Mouse (Mus musculus) natural killer cell, adult 2 months (primary cell): ENCODE measurements around the gene Gltp.

Experiments
- DNase-seq, 2 experiments: peaks; one replicate each; pipeline ENCODE4 v3.0.0; 2022; ENCODE audit warnings: low spot score in 2 of 2

Gltp gene

DNA sequence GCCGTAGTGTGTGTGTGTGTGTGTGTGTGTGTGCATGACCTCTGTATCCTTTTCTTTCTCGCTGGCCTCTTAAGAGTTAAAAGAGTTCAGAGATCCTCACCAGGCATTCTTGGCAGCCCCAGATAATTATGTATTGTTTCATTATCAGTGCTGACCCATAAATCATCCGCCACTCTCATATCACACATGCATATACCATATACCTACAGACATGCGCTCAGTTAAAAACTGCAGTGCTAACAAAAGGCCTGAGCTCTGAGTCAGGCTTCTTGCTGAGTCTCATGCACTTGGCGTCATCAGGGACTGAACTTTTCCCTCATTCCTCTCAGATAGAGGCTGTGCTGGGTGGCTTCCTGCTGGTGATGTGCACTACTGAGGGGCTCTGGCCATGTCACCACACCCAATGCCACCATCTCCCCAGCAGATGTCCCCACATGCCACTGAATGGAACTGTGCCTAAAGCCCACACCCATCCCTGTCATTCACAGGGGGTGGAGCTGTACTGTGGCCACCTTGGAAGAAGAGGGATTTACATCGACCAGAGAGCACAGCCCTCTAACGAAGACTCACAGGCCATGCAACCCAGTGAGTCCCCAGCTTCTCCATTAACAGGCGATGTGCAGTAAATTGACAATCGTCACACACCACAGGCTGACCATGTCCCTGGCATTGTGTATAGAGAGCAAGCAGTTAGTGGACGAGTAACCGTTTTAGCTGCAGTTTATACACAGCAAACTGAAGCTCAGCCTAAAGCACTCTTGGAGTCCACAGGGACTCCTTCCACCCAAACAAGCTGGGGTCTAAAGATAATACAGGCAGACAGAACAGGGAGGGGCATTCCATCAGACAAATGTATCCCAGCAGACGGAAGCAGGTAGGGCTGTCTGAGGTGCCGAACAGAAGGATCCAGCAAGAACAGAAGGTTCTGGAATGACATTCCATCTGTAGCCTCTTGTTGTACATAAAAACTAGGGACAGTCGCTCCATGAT is 11.9 kb upstream of the Gltp start:
- no peak for DNase-seq

DNA sequence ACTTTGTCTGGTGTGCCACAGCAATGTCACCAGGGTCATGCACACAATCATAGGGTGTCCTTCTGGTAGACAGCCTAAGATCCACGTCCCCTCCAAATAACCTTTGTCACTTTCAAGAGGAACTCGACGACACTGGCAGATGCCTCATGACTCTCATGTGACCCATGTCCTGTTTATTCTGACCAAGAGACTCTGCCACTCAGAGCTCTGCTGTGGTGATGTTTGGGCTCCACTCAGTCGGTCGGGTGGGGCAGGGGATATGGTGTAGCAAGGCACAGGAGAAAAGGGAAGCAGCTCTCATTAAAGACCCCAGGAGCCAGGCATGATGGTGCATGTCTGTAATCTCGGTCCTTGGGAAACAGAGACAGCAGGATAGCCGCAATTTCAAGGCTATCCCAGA is 8.2 kb upstream of the Gltp start:
- DNase-seq: peak; percentile 37 to 43

DNA sequence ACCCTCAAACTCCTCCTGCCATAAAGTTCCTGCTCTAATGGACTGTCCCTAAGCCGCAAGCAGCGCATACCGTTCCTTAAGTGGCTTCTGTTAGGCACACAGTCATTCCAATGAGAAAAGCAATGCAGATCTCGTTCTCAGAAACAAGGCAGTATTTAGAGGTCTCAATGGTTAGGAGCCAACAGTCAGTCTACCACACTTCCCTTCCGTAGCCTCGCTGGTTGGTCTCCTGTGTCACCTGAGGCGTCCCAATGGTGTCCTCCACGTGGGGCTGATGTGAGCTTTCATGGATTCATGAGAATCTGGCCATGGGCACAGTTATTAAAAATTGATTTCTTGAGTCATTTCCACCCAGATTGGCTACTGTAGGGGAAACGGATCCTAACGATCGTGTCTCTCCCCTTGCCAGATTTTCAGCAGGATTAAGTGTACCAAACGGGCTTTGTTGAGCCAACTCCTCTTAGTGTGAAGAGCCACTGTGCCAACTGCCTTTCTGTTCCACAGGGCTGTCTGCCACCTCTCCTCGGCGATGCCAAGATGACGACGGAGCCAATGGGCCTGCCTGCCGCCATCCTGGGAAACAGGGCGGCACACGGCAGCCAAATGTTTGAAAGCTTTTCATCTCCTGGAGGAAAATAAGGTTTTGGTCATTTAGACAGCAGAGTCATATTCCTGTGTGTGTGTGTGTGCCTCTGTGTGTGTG is 7.4 kb upstream of the Gltp start:
- no peak for DNase-seq

DNA sequence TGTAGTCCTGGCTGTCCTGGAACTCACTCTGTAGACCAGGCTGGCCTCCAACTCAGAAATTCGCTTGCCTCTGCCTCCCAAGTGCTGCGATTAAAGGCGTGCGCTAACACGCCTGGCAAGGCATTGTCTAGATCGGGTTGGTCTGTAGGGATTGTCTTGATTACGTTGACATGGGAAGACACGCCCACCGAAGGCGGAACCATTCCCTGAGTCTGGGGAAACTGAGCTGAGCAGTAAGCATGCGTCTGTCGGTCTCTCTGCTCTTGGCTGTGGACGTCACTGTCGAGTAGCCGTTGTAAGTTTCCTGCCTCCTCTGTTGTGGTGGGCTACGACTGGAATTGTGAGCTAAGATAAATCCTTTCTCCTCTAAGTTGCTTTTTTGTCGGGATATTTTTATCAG is 6.2 kb upstream of the Gltp start:
- DNase-seq: no peak

DNA sequence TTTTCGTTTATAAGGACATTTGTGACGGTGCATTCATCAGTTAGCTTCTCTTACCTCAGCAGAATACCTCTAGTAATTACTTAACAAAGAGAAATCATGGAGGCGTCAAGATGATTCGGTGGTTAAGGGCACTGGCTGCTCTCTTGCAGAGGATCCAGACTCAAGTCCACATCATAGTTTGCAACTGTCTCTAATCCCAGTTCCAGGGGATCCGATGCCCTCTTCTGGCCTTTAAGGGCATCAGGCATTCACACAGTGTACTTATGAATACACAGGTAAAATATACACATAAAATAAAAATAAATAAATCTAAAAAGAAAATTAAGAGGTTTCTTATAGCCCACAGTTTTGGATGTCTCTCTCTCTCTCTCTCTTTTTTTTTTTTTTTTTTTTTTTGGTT is 5.0 kb upstream of the Gltp start:
- no peak for DNase-seq

DNA sequence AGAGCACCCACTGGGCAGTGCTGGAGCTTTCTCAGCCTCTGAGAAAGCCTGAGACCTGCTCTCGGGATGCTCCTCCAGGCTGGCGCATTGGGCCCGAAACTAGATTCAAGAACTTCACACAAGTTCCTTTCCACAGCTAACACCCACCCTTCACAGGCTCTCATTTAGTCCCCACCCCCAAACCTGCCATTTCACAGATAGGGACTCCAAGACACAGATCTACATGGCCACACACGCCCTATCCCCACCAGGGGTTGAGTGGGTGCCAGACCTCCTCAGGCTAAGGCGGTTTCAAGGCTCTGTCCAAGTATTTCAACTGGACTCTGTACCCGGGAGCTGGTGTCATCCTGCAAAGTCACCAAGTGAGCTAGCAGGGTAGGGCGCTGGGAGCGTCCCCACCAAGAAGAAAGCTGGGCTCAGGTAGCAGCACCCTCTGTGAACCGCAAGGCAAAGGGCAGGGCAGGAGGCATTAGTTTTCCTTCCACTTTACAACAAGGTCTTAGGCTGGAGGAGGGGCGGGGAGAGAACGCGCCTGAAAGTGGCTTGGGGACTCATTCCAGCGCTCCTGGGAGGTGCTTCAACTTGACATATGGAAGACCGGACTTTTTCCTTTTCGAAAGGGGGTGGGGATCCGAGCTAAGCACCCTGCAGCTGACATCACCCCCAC is 951 bp downstream of the Gltp start:
- peak in 1 of 2 experiments; percentile 30 for DNase-seq

DNA sequence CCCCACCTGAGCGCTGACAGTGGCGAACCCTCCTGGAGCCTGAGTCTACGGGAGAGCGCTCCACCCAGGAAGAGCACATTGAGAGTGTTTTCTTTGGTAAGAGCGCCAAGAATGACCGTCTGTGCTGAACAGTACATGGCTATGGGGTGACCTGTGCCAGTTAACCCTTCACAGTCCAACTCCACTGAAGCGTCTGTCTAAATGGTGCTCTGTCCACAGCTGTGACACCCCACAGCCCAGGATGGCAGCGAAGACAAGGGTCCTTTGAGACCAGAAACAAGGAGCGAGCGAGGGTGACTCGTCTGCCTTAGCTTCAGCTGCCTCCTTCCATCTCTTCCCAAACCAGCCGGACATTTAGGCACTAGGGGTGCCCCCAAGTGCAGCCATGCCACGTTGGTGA is 2.1 kb downstream of the Gltp start:
- no peak for DNase-seq

DNA sequence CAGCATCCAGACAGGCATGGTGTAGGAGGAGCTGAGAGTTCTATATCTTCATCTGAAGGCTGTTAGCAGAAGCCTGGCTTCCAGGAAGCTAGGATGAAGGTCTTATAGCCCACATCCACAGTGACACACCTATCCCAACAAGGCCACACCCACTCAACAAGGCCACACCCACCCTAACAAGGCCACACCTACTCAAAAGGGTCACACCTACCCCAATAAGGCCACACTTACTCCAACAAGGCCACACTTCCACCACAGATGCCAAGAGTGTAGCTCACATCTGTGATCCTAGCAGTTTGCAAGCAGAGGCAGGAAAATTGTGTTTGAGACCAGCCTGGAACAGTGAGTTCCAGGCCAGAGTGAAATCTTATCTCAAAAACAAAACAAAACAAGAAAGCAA is 2.9 kb downstream of the Gltp start:
- DNase-seq: peak; percentile 30 to 43

DNA sequence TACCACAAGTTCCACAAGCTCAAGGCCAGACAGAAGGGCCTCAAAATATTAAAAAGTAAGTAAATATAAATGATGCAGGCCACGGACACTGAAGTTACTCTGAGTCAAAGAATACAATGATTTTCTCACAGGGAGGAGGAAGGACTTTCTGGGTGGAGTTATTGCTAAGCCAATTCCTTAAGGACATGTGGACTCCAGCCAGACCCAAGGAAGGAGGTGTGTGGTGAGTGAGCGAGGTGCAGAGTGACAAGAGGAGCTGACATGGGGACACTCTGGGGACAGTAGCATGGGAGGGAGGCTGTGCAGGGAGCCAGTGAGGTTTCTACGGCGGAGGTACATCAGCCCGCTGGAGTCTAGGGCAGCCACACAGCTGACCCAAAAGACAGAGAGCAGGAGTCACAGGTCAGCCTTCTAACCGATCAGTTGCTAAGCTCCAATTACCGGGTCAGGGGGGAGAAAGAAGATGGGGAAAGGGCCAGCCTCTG is 4.0 kb downstream of the Gltp start:
- DNase-seq: no peak

DNA sequence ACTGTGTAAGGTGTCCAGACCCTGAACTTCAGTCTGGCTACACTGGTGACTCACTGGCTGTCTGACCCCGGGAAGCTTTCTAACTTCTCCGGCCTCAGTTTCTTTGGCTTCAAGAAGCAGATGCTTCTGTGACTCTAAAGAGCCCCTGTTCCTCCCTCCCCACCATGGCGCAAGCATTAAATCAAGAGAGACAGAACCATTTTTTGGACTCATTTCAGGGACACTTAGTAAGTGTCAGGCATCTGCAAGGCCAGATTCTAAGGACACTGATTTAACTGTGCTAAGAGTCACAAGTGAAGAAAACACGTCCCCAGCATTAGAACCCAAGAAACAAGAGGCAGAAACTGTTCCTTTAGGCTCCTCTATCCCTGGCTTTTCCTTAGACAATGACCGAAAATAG is 4.8 kb downstream of the Gltp start:
- no peak for DNase-seq

DNA sequence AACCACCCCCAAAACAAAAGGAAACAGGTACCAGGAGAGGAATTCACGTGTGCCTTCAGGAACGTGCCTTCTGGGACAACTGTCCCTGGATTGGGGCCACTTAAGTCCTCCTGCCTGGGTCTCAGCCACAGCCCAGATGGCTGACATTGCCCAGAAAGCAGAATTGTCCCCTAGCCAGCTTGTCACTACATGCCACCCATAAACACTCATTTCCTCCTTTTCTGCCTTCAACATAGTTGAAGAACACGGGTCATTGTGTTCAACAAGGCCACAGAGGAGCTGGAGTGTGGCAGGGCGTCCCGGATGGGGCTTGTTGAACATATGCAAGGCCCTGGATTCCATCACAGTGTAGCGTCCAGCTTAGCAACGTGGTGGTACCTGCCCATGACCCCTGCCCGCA is 9.1 kb downstream of the Gltp start:
- DNase-seq: no peak

DNA sequence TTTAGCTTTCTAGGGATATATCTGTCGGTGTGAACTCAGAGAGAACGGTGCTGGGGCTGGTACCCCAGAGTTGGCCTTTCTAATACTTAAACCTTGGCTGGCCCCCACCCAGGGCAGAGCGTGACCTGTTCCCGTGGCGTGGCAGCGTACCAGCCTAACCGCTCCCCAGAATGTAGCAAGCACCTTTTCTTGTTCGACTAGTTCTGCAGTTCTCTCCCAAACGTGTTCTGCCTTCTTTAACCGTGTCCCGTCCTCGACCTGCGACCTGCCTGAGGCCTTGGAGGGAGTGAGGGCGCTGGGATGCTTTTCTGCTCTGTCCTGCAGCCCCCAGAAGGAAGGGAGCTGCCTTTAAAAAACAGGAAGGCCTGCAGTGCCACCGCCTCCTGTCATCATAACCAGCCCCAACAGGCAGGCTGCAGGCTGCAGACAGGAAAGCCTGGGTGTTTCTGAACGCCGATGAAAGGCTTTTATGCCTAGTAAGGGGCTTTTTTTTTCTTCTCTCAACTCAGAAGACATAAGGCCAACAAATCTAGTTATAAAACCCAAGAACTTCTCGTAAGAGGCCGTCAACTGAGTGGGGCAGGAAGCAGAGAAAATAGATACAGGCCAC is 10.0 kb downstream of the Gltp start:
- DNase-seq: no peak

DNA sequence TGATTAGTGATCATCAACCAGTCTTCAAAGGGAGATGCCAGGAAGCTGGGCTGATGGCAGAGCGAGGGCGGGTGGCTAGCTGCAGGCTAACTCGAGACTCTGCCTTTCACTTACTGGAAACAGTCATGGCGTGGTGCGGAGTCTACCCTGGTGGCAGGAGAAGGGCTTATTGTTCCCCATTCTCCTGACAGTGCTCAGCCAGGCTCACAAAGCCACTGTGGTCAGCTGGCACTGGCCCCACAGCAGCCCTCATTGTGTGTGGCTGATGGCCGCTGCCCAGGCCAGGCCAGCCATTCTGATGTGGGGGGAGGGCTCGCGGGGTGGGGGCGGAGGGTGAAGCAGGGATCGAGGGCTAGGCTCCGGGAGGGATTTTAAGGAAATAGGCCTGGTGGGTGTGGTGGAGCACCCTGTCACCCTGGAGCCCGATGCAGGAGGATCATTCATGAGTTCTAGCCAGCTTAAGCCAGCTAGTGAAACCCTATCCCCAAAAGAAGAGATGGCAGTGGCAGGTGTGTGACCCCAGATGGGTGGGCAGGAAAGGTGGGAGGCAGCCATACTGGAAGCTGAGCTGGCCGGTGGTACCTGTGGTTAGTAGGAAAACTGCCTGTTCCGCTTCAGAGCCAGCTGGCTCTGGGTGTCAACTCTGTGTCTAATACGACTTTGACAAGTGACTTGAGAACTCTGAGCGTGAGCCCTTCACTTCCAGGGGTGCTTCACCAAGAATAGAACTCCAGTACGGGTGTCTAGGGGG is 10.8 kb downstream of the Gltp start:
- no peak for DNase-seq

DNA sequence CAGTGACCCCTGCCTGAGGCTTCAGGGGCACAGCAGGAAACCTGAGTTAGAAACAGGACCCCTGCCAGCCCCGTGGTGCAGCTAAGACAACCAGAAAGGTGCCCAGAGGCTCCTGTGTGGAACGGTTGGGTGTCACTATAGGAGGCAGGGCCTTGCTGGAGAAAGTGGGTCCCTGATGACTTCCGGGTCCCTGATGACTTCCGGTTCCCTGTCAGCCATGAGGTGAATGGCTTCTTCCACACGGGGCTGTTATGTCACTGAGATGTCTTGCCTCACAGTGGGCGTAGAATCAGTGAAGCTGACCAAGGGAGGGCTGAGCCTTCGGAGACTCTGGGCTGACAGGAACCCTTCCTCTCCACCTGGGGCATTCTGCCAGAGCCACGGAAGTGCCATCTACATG is 16.2 kb downstream of the Gltp start:
- no peak for DNase-seq

DNA sequence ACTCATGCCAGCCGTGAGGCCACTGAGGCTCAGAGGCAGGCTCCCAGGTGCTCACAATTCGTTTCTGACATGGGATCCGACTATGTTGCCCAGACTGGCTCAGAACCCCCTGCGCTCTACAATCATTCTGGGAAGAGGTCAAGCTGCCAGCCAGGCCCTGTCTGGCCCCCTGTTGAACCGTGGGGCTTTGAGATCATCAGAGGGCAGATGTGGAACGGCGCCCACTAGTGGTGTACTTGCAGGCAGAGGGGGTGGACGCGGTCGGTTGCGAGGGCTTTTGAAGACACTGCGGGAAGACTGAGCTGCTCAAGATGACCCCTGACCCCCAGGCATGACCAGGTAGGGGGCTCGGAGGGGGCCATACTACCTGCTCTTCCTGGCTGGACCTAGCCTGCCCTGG is 17.7 kb downstream of the Gltp start:
- no peak for DNase-seq

DNA sequence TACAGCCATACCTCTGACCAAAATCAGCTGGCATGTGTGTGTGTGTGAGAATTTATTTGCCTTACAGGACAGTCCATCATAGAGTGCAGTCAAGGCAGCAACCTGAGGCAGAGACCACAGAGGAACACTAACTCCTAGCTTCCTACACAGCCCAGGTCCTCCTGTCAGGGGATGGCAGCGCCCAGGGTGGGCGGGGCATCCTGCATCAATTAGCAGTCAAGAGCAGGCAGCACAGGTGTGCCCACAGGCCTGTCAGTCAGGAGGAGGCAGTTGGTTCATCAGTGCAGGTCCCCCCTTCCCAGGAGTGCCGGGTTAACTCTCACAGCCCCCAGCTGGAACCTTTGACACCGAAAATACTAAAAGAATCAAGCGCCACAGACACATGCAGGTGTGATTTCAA is 21.8 kb downstream of the Gltp start:
- no peak for DNase-seq

DNA sequence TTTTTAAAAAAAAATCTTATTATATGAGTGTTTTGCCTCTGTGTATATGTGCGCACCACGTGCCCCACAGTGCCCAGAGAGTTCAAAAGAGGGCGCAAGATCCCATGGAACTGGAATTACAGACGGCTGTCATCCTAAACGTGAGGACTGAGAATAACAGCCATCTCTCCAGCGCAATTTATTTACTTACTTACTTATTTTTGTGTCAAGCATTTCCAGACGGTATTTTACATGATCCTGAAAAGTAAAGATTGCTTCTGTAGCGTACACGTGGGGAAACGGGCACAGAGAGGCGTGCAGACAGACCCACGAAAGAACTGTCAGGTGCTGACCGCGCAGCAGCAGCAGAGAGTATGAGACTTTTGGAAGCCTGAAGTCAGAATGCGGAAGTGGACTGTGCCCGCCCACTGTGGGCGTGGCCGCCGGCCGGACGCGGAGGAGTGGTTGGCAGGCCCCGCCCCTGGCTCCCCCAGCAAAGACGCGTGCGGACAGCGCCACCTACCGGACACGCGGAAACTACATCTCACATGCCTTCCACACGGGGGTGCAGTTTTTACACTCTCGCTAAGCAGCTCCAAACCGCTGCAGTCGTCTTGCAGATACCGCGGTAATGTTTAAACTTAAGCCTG is 23.4 kb downstream of the Gltp start:
- DNase-seq: peak; percentile 99 to 100

DNA sequence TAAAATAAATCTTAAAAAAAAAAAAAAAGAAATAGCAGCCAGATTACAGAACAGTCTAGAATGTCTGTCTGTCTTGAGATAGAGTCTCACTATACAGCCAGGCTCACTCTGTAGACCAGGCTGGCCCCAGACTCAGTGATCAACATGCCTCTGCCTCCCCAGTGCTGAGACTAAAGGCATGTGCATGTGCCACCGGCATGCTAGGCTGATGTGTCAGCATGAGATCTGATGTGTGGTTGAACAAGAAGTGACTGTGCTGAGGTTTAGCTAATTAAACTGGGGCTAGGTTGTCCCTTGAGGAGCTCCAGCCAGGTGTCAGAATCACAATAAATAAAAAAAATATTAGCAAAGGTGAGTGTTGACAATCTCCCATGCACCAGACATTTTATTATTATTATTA is 24.1 kb downstream of the Gltp start:
- DNase-seq: no peak

DNA sequence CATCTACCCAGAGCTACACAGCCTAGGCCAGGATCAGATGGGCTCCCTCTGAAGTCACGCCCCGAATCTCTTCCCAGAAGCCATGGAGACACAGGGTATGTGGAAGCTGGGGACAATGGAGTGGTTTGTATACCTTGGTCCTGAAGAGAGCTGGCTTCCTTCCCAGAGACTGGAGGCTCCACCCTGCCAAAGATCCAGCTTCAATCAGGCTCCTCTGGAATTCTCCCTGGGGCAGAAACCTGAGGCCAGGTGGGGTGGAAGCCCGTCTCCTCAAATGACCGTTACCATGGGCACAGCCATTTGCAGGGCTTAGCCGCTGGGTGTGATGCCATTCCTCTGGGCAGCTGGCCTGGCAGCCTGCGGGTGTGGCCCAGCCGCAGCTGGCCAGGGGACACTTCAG is 26.0 kb downstream of the Gltp start:
- no peak for DNase-seq

DNA sequence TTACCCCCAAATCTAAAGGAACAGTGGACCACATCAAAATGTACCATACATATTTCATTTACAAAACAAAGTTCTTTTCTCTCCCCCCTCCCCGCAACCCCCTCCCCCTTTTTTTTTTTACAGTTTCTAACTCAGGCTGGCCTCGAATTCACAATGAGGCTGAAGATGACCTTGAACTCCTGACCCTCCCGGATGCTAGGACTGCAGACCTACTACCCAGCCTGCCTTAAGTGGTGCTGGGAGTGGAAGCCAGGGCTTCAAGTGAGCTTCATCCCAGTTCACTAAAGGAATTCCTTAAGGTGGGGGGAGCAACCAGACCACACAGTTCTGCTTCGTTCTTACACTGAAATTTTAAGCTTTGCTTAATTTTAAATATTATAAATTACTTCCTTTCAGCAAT is 26.6 kb downstream of the Gltp start:
- DNase-seq: no peak

DNA sequence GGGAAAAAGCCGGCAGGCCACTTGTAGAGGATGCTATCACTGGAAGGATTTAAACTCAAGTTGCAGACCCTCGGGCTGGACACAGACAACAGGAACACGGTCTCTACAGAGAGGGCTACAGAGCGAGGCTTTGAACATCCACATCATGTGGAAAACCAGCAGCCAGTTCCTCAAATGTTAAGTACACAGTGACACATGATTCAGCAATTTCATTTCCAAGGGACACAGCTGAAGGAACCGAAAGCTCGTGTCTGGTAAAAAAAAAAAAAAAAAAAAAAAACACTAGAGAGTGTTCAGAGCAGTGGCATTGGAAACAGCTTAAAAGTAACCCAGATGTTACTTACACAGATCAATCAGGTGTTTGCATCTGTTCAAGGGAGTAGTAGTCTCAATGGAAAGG is 29.8 kb downstream of the Gltp start:
- DNase-seq: no peak
